Mouse (Mus musculus) urinary bladder, adult 18-20 months (tissue): ENCODE data around the gene Nxf1.

Experiments
- DNase-seq, 2 experiments: peaks; one replicate each; pipeline ENCODE4 v3.0.0; 2022; ENCODE audit warnings: low spot score in 2 of 2, mixed read lengths in 2 of 2

Gene Nxf1

GRCm38 (mm10) chr19:8770567-8771270 lies 13.8 kb downstream of the Nxf1 start, which contains the start of gene Tmem223:
TSS of gene Tmem223 (plus strand) at chr19:8770996.
- DNase-seq = peak; percentile 67 to 71

- DNase-seq = no peak
Observed at GRCm38 (mm10) chr19:8772996-8773395, 16.1 kb downstream of the Nxf1 start.

- DNase-seq = no peak
Observed at GRCm38 (mm10) chr19:8773409-8773808, 16.5 kb downstream of the Nxf1 start.

GRCm38 (mm10) chr19:8774086-8774835 lies 17.4 kb downstream of the Nxf1 start, which contains the start of gene Tmem179b:
TSS of gene Tmem179b (minus strand) at chr19:8774467.
- DNase-seq = peak; percentile 93 to 98

GRCm38 (mm10) chr19:8774951-8775421 lies 18.1 kb downstream of the Nxf1 start:
- peak in 1 of 2 experiments; percentile 37 for DNase-seq

GRCm38 (mm10) chr19:8786008-8786781 lies 29.3 kb downstream of the Nxf1 start, which contains the start of gene Taf6l:
TSS of gene Taf6l (minus strand) at chr19:8786417.
- peak; percentile 81 to 85 for DNase-seq

- no peak for DNase-seq
Observed at GRCm38 (mm10) chr19:8788521-8788920, 31.6 kb downstream of the Nxf1 start.

- DNase-seq = no peak
Observed at GRCm38 (mm10) chr19:8789171-8789570, 32.3 kb downstream of the Nxf1 start.

- no peak for DNase-seq
Observed at GRCm38 (mm10) chr19:8790171-8790570, 33.3 kb downstream of the Nxf1 start.

- peak; percentile 64 to 87 for DNase-seq
Observed at GRCm38 (mm10) chr19:8798264-8798946, 41.5 kb downstream of the Nxf1 start, which contains the start of gene Polr2g. TSS of gene Polr2g (minus strand) at chr19:8798577.

GRCm38 (mm10) chr19:8798947-8799315 lies 42.1 kb downstream of the Nxf1 start:
- DNase-seq = no peak

GRCm38 (mm10) chr19:8802130-8802821 lies 45.4 kb downstream of the Nxf1 start, which contains the start of gene Zbtb3:
TSS of gene Zbtb3 (plus strand) at chr19:8802555.
- peak; percentile 81 to 94 for DNase-seq

GRCm38 (mm10) chr19:8803204-8803780 lies 46.4 kb downstream of the Nxf1 start:
- no peak for DNase-seq

GRCm38 (mm10) chr19:8803879-8804660 lies 47.2 kb downstream of the Nxf1 start:
- DNase-seq = no peak

- DNase-seq = no peak
Observed at GRCm38 (mm10) chr19:8806810-8807209, 49.9 kb downstream of the Nxf1 start.

GRCm38 (mm10) chr19:8815812-8816211 lies 58.9 kb downstream of the Nxf1 start:
- no peak for DNase-seq

- no peak for DNase-seq
Observed at GRCm38 (mm10) chr19:8817001-8817400, 60.1 kb downstream of the Nxf1 start.

- no peak for DNase-seq
Observed at GRCm38 (mm10) chr19:8818301-8818798, 61.5 kb downstream of the Nxf1 start.
